Mouse (Mus musculus) spleen, adult 2 months (tissue): ENCODE results near the gene Itpkb.

Source experiments
- CTCF ChIP-seq: fragments of 200-500 bp; IDR thresholded peaks from 2 replicates; pipeline ENCODE4 v1.5.1; 2011; ENCODE audit warnings: mild to moderate bottlenecking, inconsistent platforms; ENCODE audit not compliant: insufficient read depth, insufficient read length, insufficient replicate concordance; ENCODE audit errors: extremely low read depth
- POLR2A ChIP-seq: fragments of 200-500 bp; IDR thresholded peaks from 2 replicates; pipeline ENCODE4 v1.6.1; 2011; ENCODE audit warnings: low read depth, low read length, inconsistent platforms

GRCm38 (mm10) chr1:180458680-180459079 lies 128.4 kb downstream of the Itpkb start:
- TF ChIP-seq CTCF (no peak), POLR2A (no peak)
